Mouse (Mus musculus) left cerebral cortex, adult 8-10 months (tissue): ENCODE results near the gene Coa5. TPM values are rescaled to one million over a fixed set of nuclear protein-coding genes. Genes with fewer than 3 reads are reported as not detected.

Source experiments
- DNase-seq, 2 experiments: peaks; one replicate each; pipeline ENCODE4 v3.0.0; 2022; ENCODE audit warnings: low spot score in 2 of 2
- total RNA-seq, 4 experiments: library from RNA; stranded (reverse); gene quantifications; 2 replicates each; pipeline ENCODE4 v1.2.4; 2022

Coa5 gene
- total RNA-seq = 10 to 100 TPM; 63.5 to 76.8 (median 70.0) TPM

- peak; percentile 92 to 95 for DNase-seq
Observed at GRCm38 (mm10) chr1:37429366-37430296, at the start of gene Coa5, which contains the start of gene Unc50. Gene Coa5 (minus strand): TSS chr1:37430103. Gene Unc50 (plus strand): TSS chr1:37430139.

- no peak for DNase-seq
Observed at GRCm38 (mm10) chr1:37479074-37479473, 49.2 kb upstream of the Coa5 start.

GRCm38 (mm10) chr1:37478416-37478815 lies 48.5 kb upstream of the Coa5 start:
- no peak for DNase-seq

GRCm38 (mm10) chr1:37477928-37478327 lies 48.0 kb upstream of the Coa5 start:
- DNase-seq = no peak

- DNase-seq = no peak
Observed at GRCm38 (mm10) chr1:37477250-37477649, 47.3 kb upstream of the Coa5 start.

- no peak for DNase-seq
Observed at GRCm38 (mm10) chr1:37475312-37475711, 45.4 kb upstream of the Coa5 start.

- DNase-seq = no peak
Observed at GRCm38 (mm10) chr1:37474634-37475190, 44.8 kb upstream of the Coa5 start.

GRCm38 (mm10) chr1:37474046-37474445 lies 44.1 kb upstream of the Coa5 start:
- no peak for DNase-seq

GRCm38 (mm10) chr1:37473251-37473650 lies 43.3 kb upstream of the Coa5 start:
- DNase-seq = no peak

- DNase-seq = no peak
Observed at GRCm38 (mm10) chr1:37471179-37472148, 41.6 kb upstream of the Coa5 start.

GRCm38 (mm10) chr1:37469007-37469406 lies 39.1 kb upstream of the Coa5 start:
- no peak for DNase-seq

- DNase-seq = no peak
Observed at GRCm38 (mm10) chr1:37467806-37468205, 37.9 kb upstream of the Coa5 start.

- DNase-seq = no peak
Observed at GRCm38 (mm10) chr1:37466322-37466995, 36.6 kb upstream of the Coa5 start.

GRCm38 (mm10) chr1:37464878-37465452 lies 35.1 kb upstream of the Coa5 start:
- DNase-seq = no peak

- no peak for DNase-seq
Observed at GRCm38 (mm10) chr1:37457546-37457945, 27.6 kb upstream of the Coa5 start.

- no peak for DNase-seq
Observed at GRCm38 (mm10) chr1:37451270-37451669, 21.4 kb upstream of the Coa5 start.

- DNase-seq = no peak
Observed at GRCm38 (mm10) chr1:37448361-37449095, 18.6 kb upstream of the Coa5 start.

GRCm38 (mm10) chr1:37442848-37443835 lies 13.2 kb upstream of the Coa5 start:
- DNase-seq = no peak

- no peak for DNase-seq
Observed at GRCm38 (mm10) chr1:37436419-37436818, 6.5 kb upstream of the Coa5 start.
